16 mouse cellular contexts compared by ENCODE assay signal in genomic region chr9:31239551-31239950, GRCm38 (mm10).
"Had no signal": no experiment of that assay in that cellular context is flagged by ENCODE, and none has a peak within 500 bp of the region (broad histone marks: within the 10 kb centered on the region; RNA-seq: fewer than 3 reads in every experiment).

No protein-coding gene starts in this region.

- H3K36me3 ChIP-seq: neural tube, embryonic 13.5 days; neural tube, embryonic 15.5 days; stomach, embryonic 15.5 days had no signal

- H3K4me2 ChIP-seq: neural tube, embryonic 13.5 days; neural tube, embryonic 15.5 days; stomach, embryonic 15.5 days had no signal

- H3K9me3 ChIP-seq: neural tube, embryonic 13.5 days; neural tube, embryonic 15.5 days; stomach, embryonic 15.5 days had no signal

- H3K27ac ChIP-seq: neural tube, embryonic 13.5 days; neural tube, embryonic 15.5 days; stomach, embryonic 15.5 days; stomach, postnatal 0 days had no signal

- DNase-seq: retina, postnatal 1 day; right cerebral cortex, adult 18-20 months; right cerebral cortex, postnatal 14 days; right cerebral cortex, postnatal 25 days; right cerebral cortex, postnatal 4 days; spleen, adult 18-20 months; thymus, adult 18-20 months; thymus, adult 2 months; thymus, postnatal 14 days; thymus, postnatal 25 days; thymus, postnatal 36 days; thymus, postnatal 4 days had no signal

- H3K9ac ChIP-seq: neural tube, embryonic 13.5 days; neural tube, embryonic 15.5 days; stomach, embryonic 15.5 days had no signal

- H3K4me3 ChIP-seq: neural tube, embryonic 13.5 days; neural tube, embryonic 15.5 days; stomach, embryonic 15.5 days had no signal

- H3K27me3 ChIP-seq: neural tube, embryonic 13.5 days; neural tube, embryonic 15.5 days; stomach, embryonic 15.5 days had no signal
